Mouse (Mus musculus) cerebellum, postnatal 25 days (tissue): ENCODE data around the gene Tmem198.

ENCODE experiments used
- DNase-seq, 2 experiments: peaks; one replicate each; pipeline ENCODE4 v3.0.0; 2021; ENCODE audit warnings: mixed read lengths in 2 of 2

The Tmem198 gene

GRCm38 (mm10) chr1:75490785-75491551 is 11.6 kb downstream of the Tmem198 start:
- DNase-seq, result peak in 1 of 2 experiments; percentile 11

- DNase-seq, result no peak
These were observed 13.3 kb downstream of the Tmem198 start for GRCm38 (mm10) chr1:75492579-75493170.

- DNase-seq, result peak; percentile 62 to 75
These were observed 15.7 kb downstream of the Tmem198 start for GRCm38 (mm10) chr1:75494878-75495548.

- no peak for DNase-seq
These were observed 19.6 kb downstream of the Tmem198 start for GRCm38 (mm10) chr1:75498897-75499296.

- no peak for DNase-seq
These were observed 20.1 kb downstream of the Tmem198 start for GRCm38 (mm10) chr1:75499441-75499840.

- DNase-seq, result no peak
These were observed 22.6 kb downstream of the Tmem198 start for GRCm38 (mm10) chr1:75501905-75502304.

GRCm38 (mm10) chr1:75502945-75503650 is 23.8 kb downstream of the Tmem198 start:
- no peak for DNase-seq

- no peak for DNase-seq
These were observed 24.3 kb downstream of the Tmem198 start for GRCm38 (mm10) chr1:75503651-75503980.

GRCm38 (mm10) chr1:75504256-75505045 is 25.1 kb downstream of the Tmem198 start:
- no peak for DNase-seq

- peak; percentile 93 to 94 for DNase-seq
These were observed 26.0 kb downstream of the Tmem198 start for GRCm38 (mm10) chr1:75505159-75505955.

- DNase-seq, result peak; percentile 73 to 76
These were observed 26.9 kb downstream of the Tmem198 start, which contains the start of gene Obsl1 for GRCm38 (mm10) chr1:75505956-75506831. TSS of gene Obsl1 (minus strand) at chr1:75506452.

- DNase-seq, result peak in 1 of 2 experiments; percentile 43
These were observed 27.7 kb downstream of the Tmem198 start, which contains the start of gene Inha for GRCm38 (mm10) chr1:75507006-75507405. TSS of gene Inha (plus strand) at chr1:75507077.

- DNase-seq, result peak in 1 of 2 experiments; percentile 53
These were observed 30.3 kb downstream of the Tmem198 start for GRCm38 (mm10) chr1:75509586-75509985.

GRCm38 (mm10) chr1:75510154-75510553 is 30.8 kb downstream of the Tmem198 start:
- DNase-seq, result no peak

GRCm38 (mm10) chr1:75511437-75512210 is 32.3 kb downstream of the Tmem198 start:
- DNase-seq, result no peak

GRCm38 (mm10) chr1:75512550-75512949 is 33.2 kb downstream of the Tmem198 start:
- no peak for DNase-seq

GRCm38 (mm10) chr1:75516703-75517380 is 37.5 kb downstream of the Tmem198 start:
- DNase-seq, result no peak

GRCm38 (mm10) chr1:75517984-75518383 is 38.7 kb downstream of the Tmem198 start:
- no peak for DNase-seq

GRCm38 (mm10) chr1:75518427-75518826 is 39.1 kb downstream of the Tmem198 start:
- DNase-seq, result no peak
